Mouse (Mus musculus): ENCODE data around the gene Gnb4. TPM values are rescaled to one million over a fixed set of nuclear protein-coding genes. Genes with fewer than 3 reads are reported as not detected.

The Gnb4 gene
- polyA plus RNA-seq, 1 experiment from 2014 or later, result 83.1 TPM

- ATAC-seq (ENCODE audit: low read depth), result no peak
- Histone ChIP-seq H3K4me3 (ENCODE audit: low read length) (no peak overlapping the region), H3K4me1 (replicated peaks; ENCODE audit: control insufficient read depth, insufficient read depth, low read length) (no peaks in the 10 kb centered on the region), H3K27me3 (ENCODE audit: control insufficient read depth, insufficient read depth, low read depth, low read length) (no peaks in the 10 kb centered on the region), H3K27ac (ENCODE audit: low read length) (no peak overlapping the region), H3K4me2 (ENCODE audit: low read depth, low read length) (no peak overlapping the region), H3K36me3 (ENCODE audit: control insufficient read depth, insufficient read depth, low read length) (no peaks in the 10 kb centered on the region), H3K9ac (ENCODE audit: low read length) (no peak overlapping the region), H3K9me3 (ENCODE audit: control insufficient read depth, low read length) (no peaks in the 10 kb centered on the region)
- 84% methylated on average over 10 of the region's 10 CpGs for WGBS
Observed at GRCm38 (mm10) chr3:32601055-32601454, 15.3 kb downstream of the Gnb4 start.

GRCm38 (mm10) chr3:32599328-32599727 lies 17.1 kb downstream of the Gnb4 start:
- no peak overlapping the region for H3K9ac ChIP-seq (ENCODE audit: low read length)
- no peak overlapping the region for H3K4me3 ChIP-seq (ENCODE audit: low read length)
- H3K4me1 ChIP-seq (replicated peaks; ENCODE audit: control insufficient read depth, insufficient read depth, low read length), result no peaks in the 10 kb centered on the region
- no peaks in the 10 kb centered on the region for H3K27me3 ChIP-seq (ENCODE audit: control insufficient read depth, insufficient read depth, low read depth, low read length)
- H3K4me2 ChIP-seq (ENCODE audit: low read depth, low read length), result no peak overlapping the region
- no peaks in the 10 kb centered on the region for H3K36me3 ChIP-seq (ENCODE audit: control insufficient read depth, insufficient read depth, low read length)
- no peak overlapping the region for H3K27ac ChIP-seq (ENCODE audit: low read length)
- no peaks in the 10 kb centered on the region for H3K9me3 ChIP-seq (ENCODE audit: control insufficient read depth, low read length)
- no peak for ATAC-seq (ENCODE audit: low read depth)
- 61% methylated on average over 3 of the region's 3 CpGs for WGBS

GRCm38 (mm10) chr3:32595080-32595479 lies 21.3 kb downstream of the Gnb4 start:
- 75% methylated on average over 4 of the region's 4 CpGs for WGBS
- ATAC-seq (ENCODE audit: low read depth), result no peak
- 0 out of 2 replicates have a peak, but pooled peaks cover 2% of the 10 kb centered on the region for H3K36me3 ChIP-seq (ENCODE audit: control insufficient read depth, insufficient read depth, low read length)

GRCm38 (mm10) chr3:32586274-32586673 lies 30.1 kb downstream of the Gnb4 start:
- no peak overlapping the region for H3K4me2 ChIP-seq (ENCODE audit: low read depth, low read length)
- H3K4me1 ChIP-seq (replicated peaks; ENCODE audit: control insufficient read depth, insufficient read depth, low read length), result no peaks in the 10 kb centered on the region
- H3K9me3 ChIP-seq (ENCODE audit: control insufficient read depth, low read length), result no peaks in the 10 kb centered on the region
- no peak overlapping the region for H3K9ac ChIP-seq (ENCODE audit: low read length)
- H3K4me3 ChIP-seq (ENCODE audit: low read length), result no peak overlapping the region
- 92% methylated on average over 3 of the region's 3 CpGs for WGBS
- peaks cover 20% of the 10 kb centered on the region for H3K36me3 ChIP-seq (ENCODE audit: control insufficient read depth, insufficient read depth, low read length)
- no peak for ATAC-seq (ENCODE audit: low read depth)
- H3K27me3 ChIP-seq (ENCODE audit: control insufficient read depth, insufficient read depth, low read depth, low read length), result no peaks in the 10 kb centered on the region
- no peak overlapping the region for H3K27ac ChIP-seq (ENCODE audit: low read length)

More at GRCm38 (mm10) chr3:32595080-32595479, 21.3 kb downstream of the Gnb4 start:
- H3K27me3 ChIP-seq (ENCODE audit: control insufficient read depth, insufficient read depth, low read depth, low read length), result no peaks in the 10 kb centered on the region
- H3K4me3 ChIP-seq (ENCODE audit: low read length), result no peak overlapping the region
- no peak overlapping the region for H3K4me2 ChIP-seq (ENCODE audit: low read depth, low read length)
- H3K9me3 ChIP-seq (ENCODE audit: control insufficient read depth, low read length), result no peaks in the 10 kb centered on the region
- no peaks in the 10 kb centered on the region for H3K4me1 ChIP-seq (replicated peaks; ENCODE audit: control insufficient read depth, insufficient read depth, low read length)
- H3K27ac ChIP-seq (ENCODE audit: low read length), result no peak overlapping the region
- H3K9ac ChIP-seq (ENCODE audit: low read length), result no peak overlapping the region

GRCm38 (mm10) chr3:32583489-32583888 lies 32.9 kb downstream of the Gnb4 start:
- Histone ChIP-seq H3K36me3 (ENCODE audit: control insufficient read depth, insufficient read depth, low read length) (peaks cover 20% of the 10 kb centered on the region), H3K4me2 (ENCODE audit: low read depth, low read length) (no peak overlapping the region), H3K27ac (ENCODE audit: low read length) (no peak overlapping the region), H3K9ac (ENCODE audit: low read length) (no peak overlapping the region), H3K4me3 (ENCODE audit: low read length) (no peak overlapping the region), H3K4me1 (replicated peaks; ENCODE audit: control insufficient read depth, insufficient read depth, low read length) (no peaks in the 10 kb centered on the region), H3K9me3 (ENCODE audit: control insufficient read depth, low read length) (no peaks in the 10 kb centered on the region), H3K27me3 (ENCODE audit: control insufficient read depth, insufficient read depth, low read depth, low read length) (no peaks in the 10 kb centered on the region)
- ATAC-seq (ENCODE audit: low read depth), result no peak
- 86% methylated on average over 4 of the region's 4 CpGs for WGBS

- Histone ChIP-seq H3K9ac (ENCODE audit: low read length) (no peak overlapping the region), H3K27me3 (ENCODE audit: control insufficient read depth, insufficient read depth, low read depth, low read length) (no peaks in the 10 kb centered on the region), H3K4me3 (ENCODE audit: low read length) (no peak overlapping the region), H3K27ac (ENCODE audit: low read length) (no peak overlapping the region), H3K4me1 (replicated peaks; ENCODE audit: control insufficient read depth, insufficient read depth, low read length) (no peaks in the 10 kb centered on the region), H3K4me2 (ENCODE audit: low read depth, low read length) (no peak overlapping the region), H3K36me3 (ENCODE audit: control insufficient read depth, insufficient read depth, low read length) (peaks cover 21% of the 10 kb centered on the region), H3K9me3 (ENCODE audit: control insufficient read depth, low read length) (no peaks in the 10 kb centered on the region)
- 92% methylated on average over 3 of the region's 3 CpGs for WGBS
- no peak for ATAC-seq (ENCODE audit: low read depth)
Observed at GRCm38 (mm10) chr3:32581911-32582310, 34.5 kb downstream of the Gnb4 start.

- no peaks in the 10 kb centered on the region for H3K27me3 ChIP-seq (ENCODE audit: control insufficient read depth, insufficient read depth, low read depth, low read length)
- ATAC-seq (ENCODE audit: low read depth), result no peak
- no peak overlapping the region for H3K9ac ChIP-seq (ENCODE audit: low read length)
- 80% methylated on average over 3 of the region's 3 CpGs for WGBS
- H3K4me1 ChIP-seq (replicated peaks; ENCODE audit: control insufficient read depth, insufficient read depth, low read length), result no peaks in the 10 kb centered on the region
- no peaks in the 10 kb centered on the region for H3K9me3 ChIP-seq (ENCODE audit: control insufficient read depth, low read length)
- H3K4me2 ChIP-seq (ENCODE audit: low read depth, low read length), result no peak overlapping the region
- H3K36me3 ChIP-seq (ENCODE audit: control insufficient read depth, insufficient read depth, low read length), result peaks cover 20% of the 10 kb centered on the region
- H3K27ac ChIP-seq (ENCODE audit: low read length), result no peak overlapping the region
- no peak overlapping the region for H3K4me3 ChIP-seq (ENCODE audit: low read length)
Observed at GRCm38 (mm10) chr3:32580738-32581137, 35.6 kb downstream of the Gnb4 start.

- Histone ChIP-seq H3K27me3 (ENCODE audit: control insufficient read depth, insufficient read depth, low read depth, low read length) (no peaks in the 10 kb centered on the region), H3K9ac (ENCODE audit: low read length) (no peak overlapping the region), H3K4me2 (ENCODE audit: low read depth, low read length) (no peak overlapping the region), H3K4me3 (ENCODE audit: low read length) (no peak overlapping the region), H3K36me3 (ENCODE audit: control insufficient read depth, insufficient read depth, low read length) (peaks cover 24% of the 10 kb centered on the region), H3K4me1 (replicated peaks; ENCODE audit: control insufficient read depth, insufficient read depth, low read length) (no peaks in the 10 kb centered on the region), H3K9me3 (ENCODE audit: control insufficient read depth, low read length) (no peaks in the 10 kb centered on the region), H3K27ac (ENCODE audit: low read length) (no peak overlapping the region)
- WGBS, result 86% methylated on average over 5 of the region's 5 CpGs
- no peak for ATAC-seq (ENCODE audit: low read depth)
Observed at GRCm38 (mm10) chr3:32578772-32579171, 37.6 kb downstream of the Gnb4 start.

- Histone ChIP-seq H3K9ac (ENCODE audit: low read length) (no peak overlapping the region), H3K4me1 (replicated peaks; ENCODE audit: control insufficient read depth, insufficient read depth, low read length) (no peaks in the 10 kb centered on the region), H3K4me2 (ENCODE audit: low read depth, low read length) (no peak overlapping the region), H3K27me3 (ENCODE audit: control insufficient read depth, insufficient read depth, low read depth, low read length) (no peaks in the 10 kb centered on the region), H3K36me3 (ENCODE audit: control insufficient read depth, insufficient read depth, low read length) (peaks cover 16% of the 10 kb centered on the region), H3K9me3 (ENCODE audit: control insufficient read depth, low read length) (no peaks in the 10 kb centered on the region), H3K4me3 (ENCODE audit: low read length) (no peak overlapping the region), H3K27ac (ENCODE audit: low read length) (no peak overlapping the region)
- WGBS, result 91% methylated on average over 3 of the region's 3 CpGs
- no peak for ATAC-seq (ENCODE audit: low read depth)
Observed at GRCm38 (mm10) chr3:32575151-32575550, 41.2 kb downstream of the Gnb4 start.

- Histone ChIP-seq H3K4me2 (ENCODE audit: low read depth, low read length) (no peak overlapping the region), H3K27ac (ENCODE audit: low read length) (no peak overlapping the region), H3K4me1 (replicated peaks; ENCODE audit: control insufficient read depth, insufficient read depth, low read length) (no peaks in the 10 kb centered on the region), H3K9ac (ENCODE audit: low read length) (no peak overlapping the region), H3K4me3 (ENCODE audit: low read length) (no peak overlapping the region), H3K9me3 (ENCODE audit: control insufficient read depth, low read length) (no peaks in the 10 kb centered on the region), H3K36me3 (ENCODE audit: control insufficient read depth, insufficient read depth, low read length) (peaks cover 18% of the 10 kb centered on the region), H3K27me3 (ENCODE audit: control insufficient read depth, insufficient read depth, low read depth, low read length) (no peaks in the 10 kb centered on the region)
- ATAC-seq (ENCODE audit: low read depth), result no peak
- WGBS, result 66% methylated on average over 9 of the region's 9 CpGs
Observed at GRCm38 (mm10) chr3:32573881-32574280, 42.5 kb downstream of the Gnb4 start.
